Mouse (Mus musculus): ENCODE results near the gene Nhlrc2. TPM values are rescaled to one million over a fixed set of nuclear protein-coding genes. Genes with fewer than 3 reads are reported as not detected.
"Not testable (repeated sequence)": the region's sequence is repeated elsewhere in the genome, so short reads cannot be mapped to it uniquely, and the experiment has no call there.

Gene Nhlrc2
- polyA plus RNA-seq (2011; ENCODE audit: insufficient read depth, insufficient read length, low read depth, missing spikeins) = 18.0 and 27.8 TPM in 2 replicates

DNA sequence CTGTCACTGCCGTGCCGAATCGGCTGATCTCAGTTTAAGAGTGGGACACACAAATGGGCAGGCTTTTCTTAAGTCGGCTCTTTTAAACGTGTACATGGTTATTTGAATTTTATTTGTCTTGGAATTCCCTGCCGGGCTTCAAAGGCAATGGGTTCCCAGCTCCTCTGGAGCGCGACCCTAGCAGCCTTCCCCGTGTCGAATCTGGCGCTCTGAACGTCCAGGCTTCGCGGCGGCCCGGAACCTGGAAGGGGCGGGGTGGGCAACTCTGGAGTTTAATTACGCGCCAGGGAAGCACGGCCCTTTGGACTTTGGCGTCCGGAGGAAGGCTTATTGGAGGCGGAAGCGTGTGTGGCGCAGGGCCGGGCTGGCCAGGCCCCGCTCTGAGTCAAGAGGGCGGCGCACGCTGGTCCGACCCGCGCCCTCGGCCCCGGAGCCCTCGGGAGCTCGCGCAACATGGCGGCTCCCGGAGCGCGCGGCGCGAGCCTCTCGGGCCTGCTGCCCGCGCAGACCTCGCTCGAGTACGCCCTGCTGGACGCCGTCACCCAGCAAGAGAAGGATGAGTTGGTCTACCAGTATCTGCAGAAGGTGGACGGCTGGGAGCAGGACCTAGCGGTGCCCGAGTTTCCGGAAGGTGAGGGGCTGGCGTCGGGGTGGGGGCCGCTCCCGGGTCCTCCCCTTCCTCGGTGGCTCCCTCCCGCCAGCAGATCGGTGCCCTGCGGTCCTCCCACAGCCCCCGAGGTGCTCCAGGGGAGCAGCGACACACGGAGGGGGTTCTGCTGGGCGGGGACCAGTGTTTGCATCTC lies at the start of gene Nhlrc2:
TSS of gene Nhlrc2 (plus strand) at position 32 of the 803 bp plus-strand sequence.
- Histone ChIP-seq H3K9me3 (replicated peaks; ENCODE audit: control insufficient read depth, insufficient read depth, low read length, poor library complexity, severe bottlenecking) (no peaks in the 10 kb centered on the region), H3K4me3 (ENCODE audit: low read depth, low read length) (peak within 1 kb of the TSS; percentile 96), H3K4me1 (ENCODE audit: control insufficient read depth, insufficient read depth, low read length) (no peaks in the 10 kb centered on the region), H3K36me3 (ENCODE audit: control insufficient read depth, insufficient read depth, low read length, poor library complexity, severe bottlenecking) (peaks cover 5% of the 10 kb centered on the region), H3K27me3 (ENCODE audit: control insufficient read depth, insufficient read depth, low read length, poor library complexity, severe bottlenecking) (no peaks in the 10 kb centered on the region), H3K9ac (ENCODE audit: low read depth, poor library complexity, severe bottlenecking) (peak within 1 kb of the TSS; percentile 96), H3K27ac (ENCODE audit: insufficient read depth, low read length) (peak within 1 kb of the TSS; percentile 78)
- TF ChIP-seq EP300 (IDR thresholded peaks at IDR 0.05; ENCODE audit: insufficient read depth, low read depth, low read length) (no peak), POLR2A (IDR thresholded peaks at IDR 0.05; ENCODE audit: insufficient read depth, low read length) (no peak), CTCF (IDR thresholded peaks at IDR 0.05; ENCODE audit: low read depth, low read length) (no peak)

GRCm38 (mm10) chr19:56503069-56503468 lies 45.0 kb upstream of the Nhlrc2 start:
- not testable (repeated sequence) for H3K4me1 ChIP-seq (ENCODE audit: control insufficient read depth, insufficient read depth, low read length); H3K36me3 ChIP-seq (ENCODE audit: control insufficient read depth, insufficient read depth, low read length, poor library complexity, severe bottlenecking); H3K27ac ChIP-seq (ENCODE audit: insufficient read depth, low read length); H3K27me3 ChIP-seq (ENCODE audit: control insufficient read depth, insufficient read depth, low read length, poor library complexity, severe bottlenecking); H3K9ac ChIP-seq (ENCODE audit: low read depth, poor library complexity, severe bottlenecking); H3K9me3 ChIP-seq (replicated peaks; ENCODE audit: control insufficient read depth, insufficient read depth, low read length, poor library complexity, severe bottlenecking); H3K4me3 ChIP-seq (ENCODE audit: low read depth, low read length)

DNA sequence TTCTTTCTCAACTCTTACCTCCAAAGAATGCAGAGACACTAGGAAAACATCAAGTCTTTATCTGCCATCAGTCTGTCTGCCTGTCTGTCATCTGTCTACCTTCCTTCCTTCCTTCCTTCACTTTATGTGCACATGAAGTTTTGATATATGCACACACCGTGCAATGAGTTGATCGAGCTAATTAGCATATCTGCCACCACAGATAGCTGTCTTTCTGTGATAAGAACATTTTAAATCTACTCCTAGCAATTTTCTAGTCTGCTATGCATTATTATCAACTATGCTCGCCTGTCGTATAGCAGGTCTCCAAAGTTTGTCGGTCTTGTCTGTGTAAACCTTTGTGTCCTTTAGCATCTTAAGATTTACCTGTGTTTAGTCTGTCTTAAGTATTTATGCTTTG lies 44.5 kb upstream of the Nhlrc2 start:
- H3K4me3 ChIP-seq (ENCODE audit: low read depth, low read length); H3K36me3 ChIP-seq (ENCODE audit: control insufficient read depth, insufficient read depth, low read length, poor library complexity, severe bottlenecking); H3K27ac ChIP-seq (ENCODE audit: insufficient read depth, low read length); H3K4me1 ChIP-seq (ENCODE audit: control insufficient read depth, insufficient read depth, low read length); H3K9ac ChIP-seq (ENCODE audit: low read depth, poor library complexity, severe bottlenecking); H3K27me3 ChIP-seq (ENCODE audit: control insufficient read depth, insufficient read depth, low read length, poor library complexity, severe bottlenecking); H3K9me3 ChIP-seq (replicated peaks; ENCODE audit: control insufficient read depth, insufficient read depth, low read length, poor library complexity, severe bottlenecking): not testable (repeated sequence)

DNA sequence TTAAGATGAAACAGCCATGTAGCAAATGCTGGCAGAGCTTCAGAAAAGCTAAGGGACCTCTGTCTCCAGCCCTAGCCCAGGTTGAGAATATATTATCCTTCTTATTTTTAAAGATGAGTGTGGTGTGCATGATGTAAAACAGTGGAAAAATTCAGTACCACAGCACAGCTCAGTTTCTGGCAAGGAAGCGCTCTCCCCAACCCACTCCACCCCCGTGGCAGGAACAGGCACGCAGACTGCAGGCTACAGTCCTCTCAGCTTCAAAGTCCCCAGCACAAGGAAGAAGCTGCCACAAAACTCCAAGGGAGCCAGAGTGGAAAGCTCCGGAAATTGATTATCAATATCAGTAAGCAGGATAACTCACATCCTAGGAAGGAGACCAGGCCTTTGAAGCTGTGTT lies 36.9 kb upstream of the Nhlrc2 start:
- H3K9me3 ChIP-seq (replicated peaks; ENCODE audit: control insufficient read depth, insufficient read depth, low read length, poor library complexity, severe bottlenecking); H3K27ac ChIP-seq (ENCODE audit: insufficient read depth, low read length); H3K36me3 ChIP-seq (ENCODE audit: control insufficient read depth, insufficient read depth, low read length, poor library complexity, severe bottlenecking); H3K4me1 ChIP-seq (ENCODE audit: control insufficient read depth, insufficient read depth, low read length); H3K27me3 ChIP-seq (ENCODE audit: control insufficient read depth, insufficient read depth, low read length, poor library complexity, severe bottlenecking); H3K9ac ChIP-seq (ENCODE audit: low read depth, poor library complexity, severe bottlenecking); H3K4me3 ChIP-seq (ENCODE audit: low read depth, low read length): not testable (repeated sequence)

DNA sequence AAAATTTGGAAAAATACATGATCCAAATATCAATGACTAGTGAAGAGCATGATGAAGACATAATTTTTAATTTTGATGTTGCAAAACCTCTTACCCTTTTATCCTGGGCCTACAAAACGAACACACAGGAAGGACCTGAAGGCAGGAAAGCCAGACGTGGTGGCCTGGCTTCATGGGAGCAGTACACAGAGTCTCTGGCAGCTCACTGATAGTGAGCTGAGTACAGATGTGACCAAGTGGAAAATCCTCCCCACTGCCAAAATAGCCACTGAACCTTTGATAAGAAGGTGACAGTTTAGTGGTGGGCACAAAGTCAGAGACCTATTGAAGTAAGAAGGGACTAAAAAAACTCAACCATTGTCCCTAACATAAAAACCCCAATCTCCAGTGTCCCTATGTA lies 34.5 kb upstream of the Nhlrc2 start:
- not testable (repeated sequence) for H3K9ac ChIP-seq (ENCODE audit: low read depth, poor library complexity, severe bottlenecking); H3K27ac ChIP-seq (ENCODE audit: insufficient read depth, low read length); H3K36me3 ChIP-seq (ENCODE audit: control insufficient read depth, insufficient read depth, low read length, poor library complexity, severe bottlenecking); H3K9me3 ChIP-seq (replicated peaks; ENCODE audit: control insufficient read depth, insufficient read depth, low read length, poor library complexity, severe bottlenecking); H3K4me1 ChIP-seq (ENCODE audit: control insufficient read depth, insufficient read depth, low read length); H3K4me3 ChIP-seq (ENCODE audit: low read depth, low read length); H3K27me3 ChIP-seq (ENCODE audit: control insufficient read depth, insufficient read depth, low read length, poor library complexity, severe bottlenecking)

DNA sequence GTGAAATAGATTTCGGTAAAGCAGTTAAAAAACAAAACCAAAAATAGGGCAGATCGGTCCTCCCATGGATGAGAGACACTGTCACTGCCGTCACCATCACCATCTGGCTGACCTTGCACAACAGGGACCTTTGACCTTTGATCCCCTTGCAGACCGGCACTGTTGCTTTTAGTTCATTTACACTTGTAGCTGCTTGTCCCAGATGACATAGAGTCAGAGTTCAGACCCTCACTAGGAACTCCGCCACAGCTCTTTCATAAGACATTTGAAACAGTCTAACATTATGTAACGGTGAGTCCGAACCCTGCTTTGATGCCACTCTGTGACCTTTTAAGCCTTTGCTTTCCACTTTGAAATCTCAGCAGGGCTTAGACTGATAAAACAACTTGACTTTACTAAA lies 28.7 kb upstream of the Nhlrc2 start:
- not testable (repeated sequence) for H3K9me3 ChIP-seq (replicated peaks; ENCODE audit: control insufficient read depth, insufficient read depth, low read length, poor library complexity, severe bottlenecking); H3K27me3 ChIP-seq (ENCODE audit: control insufficient read depth, insufficient read depth, low read length, poor library complexity, severe bottlenecking); H3K27ac ChIP-seq (ENCODE audit: insufficient read depth, low read length); H3K9ac ChIP-seq (ENCODE audit: low read depth, poor library complexity, severe bottlenecking); H3K4me3 ChIP-seq (ENCODE audit: low read depth, low read length); H3K36me3 ChIP-seq (ENCODE audit: control insufficient read depth, insufficient read depth, low read length, poor library complexity, severe bottlenecking); H3K4me1 ChIP-seq (ENCODE audit: control insufficient read depth, insufficient read depth, low read length)

DNA sequence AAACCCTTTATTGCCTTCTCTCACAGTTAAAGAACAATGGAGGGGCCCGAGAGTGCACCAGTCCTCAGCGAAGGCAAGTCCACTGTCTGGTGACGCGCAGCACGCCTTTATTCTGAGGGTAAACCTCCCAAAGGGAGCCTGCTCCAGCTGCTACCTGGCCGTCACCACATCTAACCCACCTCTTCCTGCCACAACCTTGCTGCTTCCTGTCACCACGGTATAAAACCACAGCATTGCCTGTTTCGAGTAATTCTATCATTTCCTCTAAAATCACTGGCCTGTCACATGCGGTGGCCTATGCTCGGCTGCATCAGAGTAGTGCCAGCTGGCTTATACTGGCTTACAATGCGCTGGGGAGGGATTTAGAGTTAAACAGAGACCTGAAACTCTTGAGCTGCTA lies 17.5 kb upstream of the Nhlrc2 start:
- H3K36me3 ChIP-seq (ENCODE audit: control insufficient read depth, insufficient read depth, low read length, poor library complexity, severe bottlenecking); H3K9me3 ChIP-seq (replicated peaks; ENCODE audit: control insufficient read depth, insufficient read depth, low read length, poor library complexity, severe bottlenecking); H3K27ac ChIP-seq (ENCODE audit: insufficient read depth, low read length); H3K4me1 ChIP-seq (ENCODE audit: control insufficient read depth, insufficient read depth, low read length); H3K27me3 ChIP-seq (ENCODE audit: control insufficient read depth, insufficient read depth, low read length, poor library complexity, severe bottlenecking); H3K4me3 ChIP-seq (ENCODE audit: low read depth, low read length); H3K9ac ChIP-seq (ENCODE audit: low read depth, poor library complexity, severe bottlenecking): not testable (repeated sequence)

All from ES-Bruce4 (cell line).